Mouse (Mus musculus): ENCODE measurements around the gene Atp2a2. TPM values are rescaled to one million over a fixed set of nuclear protein-coding genes. Genes with fewer than 3 reads are reported as not detected.
A peak's percentile ranks its signal among the peaks of the same experiment; 100 is the strongest.

Gene Atp2a2
- total and polyA plus RNA-seq, 3 experiments, result 61.6 to 158 (median 80.9) TPM

DNA sequence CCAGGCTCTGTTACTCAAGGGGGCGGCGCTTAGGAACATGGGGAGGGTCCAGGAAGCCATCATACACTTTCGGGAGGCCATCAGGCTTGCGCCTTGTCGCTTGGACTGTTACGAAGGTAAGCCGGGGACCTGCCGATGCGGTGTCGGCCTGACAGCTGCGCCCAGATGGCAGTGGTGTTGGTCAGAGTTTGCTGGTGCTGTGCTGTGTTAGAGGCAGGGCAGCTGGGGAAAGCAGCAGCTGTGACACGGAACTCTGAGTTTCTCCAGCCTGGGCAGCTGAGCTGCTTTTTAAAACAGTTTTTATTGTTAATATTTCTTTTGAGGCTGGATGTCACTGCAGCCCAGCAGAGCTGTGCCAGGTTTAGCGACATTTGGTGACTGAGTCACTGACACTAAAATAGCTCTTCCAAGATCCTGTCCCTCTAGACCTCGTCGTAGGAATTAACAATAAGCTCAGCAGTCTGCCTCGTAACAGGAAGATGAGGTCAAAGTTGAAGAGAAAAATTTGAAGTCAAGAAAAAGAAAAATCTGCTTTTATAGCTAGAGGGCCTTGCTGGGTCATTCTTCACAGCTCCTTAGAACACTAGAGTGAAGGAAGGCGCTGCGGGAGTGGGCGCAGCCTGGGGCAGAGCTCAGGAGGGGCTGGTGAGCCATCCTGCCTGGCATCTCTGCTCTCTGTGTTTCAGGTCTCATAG, 62.5 kb downstream of the Atp2a2 start:
- dilution Hi-C loops (cut with MboI; ENCODE audit: extremely low pct_ligation_motif_present, extremely low pct_unique_long_range_greater_than_20kb, low sequenced_read_pairs), result no loop called here
- Histone ChIP-seq H3K27ac (ENCODE audit: insufficient read depth, low read depth) (no peak overlapping the region), H3K27me3 (replicated peaks) (no peaks in the 10 kb centered on the region), H3K79me2 (replicated peaks; ENCODE audit: control insufficient read depth, extremely low read depth, insufficient read depth, poor library complexity, severe bottlenecking) (no peaks in the 10 kb centered on the region), H3K9ac (ENCODE audit: insufficient read depth, low read depth) (no peak overlapping the region), H3K4me1 (ENCODE audit: control insufficient read depth in 1 of 2, insufficient read depth in 2 of 2) (no peaks in the 10 kb centered on the region), H3K4me3 (replicated peaks in 1 of 3; ENCODE audit: low read depth in 2 of 3, low read length in 2 of 3, poor library complexity in 1 of 3) (no peak overlapping the region), H3K36me3 (replicated peaks in 1 of 2; ENCODE audit: control insufficient read depth in 1 of 2, insufficient read depth in 1 of 2, low read length in 1 of 2) (peaks cover 89 to 98% of the 10 kb centered on the region in 2 experiments), H3K4me2 (ENCODE audit: insufficient read depth, low read depth, poor library complexity, severe bottlenecking) (no peak overlapping the region), H3K9me3 (replicated peaks; ENCODE audit: low read length) (no peaks in the 10 kb centered on the region)
- DNase-seq (ENCODE audit: extremely low read depth), result no peak
- TF ChIP-seq RCOR1 (conservative IDR thresholded peaks at IDR 0.05; ENCODE audit: low read depth, low read length), result no peak
- no peak for TF ChIP-seq TCF12 (IDR thresholded peaks at IDR 0.05; ENCODE audit: low read depth, low read length)
- no peak for TF ChIP-seq ZNF384 (IDR thresholded peaks at IDR 0.05; ENCODE audit: low read depth, low read length)
- no peak for TF ChIP-seq USF1 (IDR thresholded peaks at IDR 0.05; ENCODE audit: low read depth, low read length)
- TF ChIP-seq ELF1 (IDR thresholded peaks at IDR 0.05; ENCODE audit: low read depth, low read length), result no peak
- no peak for TF ChIP-seq CHD1 (IDR thresholded peaks at IDR 0.05; ENCODE audit: low read depth, low read length)
- TF ChIP-seq MAZ (IDR thresholded peaks at IDR 0.05; ENCODE audit: low read depth, low read length), result no peak
- TF ChIP-seq MEF2A (IDR thresholded peaks at IDR 0.05; ENCODE audit: borderline replicate concordance, low read depth, low read length), result no peak
- in situ Hi-C loops (cut with MboI; ENCODE audit: low pct_ligation_motif_present, low pct_unique_long_range_greater_than_20kb, low sequenced_read_pairs), result no loop called here

GRCm38 (mm10) chr5:122434541-122434940, 67.5 kb downstream of the Atp2a2 start:
- no peak for DNase-seq (ENCODE audit: extremely low read depth)
- dilution Hi-C loops (cut with MboI; ENCODE audit: extremely low pct_ligation_motif_present, extremely low pct_unique_long_range_greater_than_20kb, low sequenced_read_pairs), result no loop called here
- H3K9me3 ChIP-seq (replicated peaks; ENCODE audit: low read length), result no peaks in the 10 kb centered on the region

GRCm38 (mm10) chr5:122431221-122431620, 70.8 kb downstream of the Atp2a2 start:
- Histone ChIP-seq H3K9me3 (replicated peaks; ENCODE audit: low read length) (no peaks in the 10 kb centered on the region), H3K4me3 (replicated peaks in 1 of 3; ENCODE audit: low read depth in 2 of 3, low read length in 2 of 3, poor library complexity in 1 of 3) (no peak overlapping the region), H3K27me3 (replicated peaks) (no peaks in the 10 kb centered on the region), H3K4me2 (ENCODE audit: insufficient read depth, low read depth, poor library complexity, severe bottlenecking) (no peak overlapping the region), H3K27ac (ENCODE audit: insufficient read depth, low read depth) (peak overlapping the region; percentile 35; the same call in 1 of the 2 replicates), H3K4me1 (ENCODE audit: control insufficient read depth in 1 of 2, insufficient read depth in 2 of 2) (peaks cover 0 to 5% of the 10 kb centered on the region in 2 experiments; a peak in 1 of 4 replicates), H3K79me2 (replicated peaks; ENCODE audit: control insufficient read depth, extremely low read depth, insufficient read depth, poor library complexity, severe bottlenecking) (no peaks in the 10 kb centered on the region; the same call in 1 of the 2 replicates), H3K9ac (ENCODE audit: insufficient read depth, low read depth) (no peak overlapping the region), H3K36me3 (replicated peaks in 1 of 2; ENCODE audit: control insufficient read depth in 1 of 2, insufficient read depth in 1 of 2, low read length in 1 of 2) (peaks cover 67 to 92% of the 10 kb centered on the region in 2 experiments)
- dilution Hi-C loops (cut with MboI; ENCODE audit: extremely low pct_ligation_motif_present, extremely low pct_unique_long_range_greater_than_20kb, low sequenced_read_pairs) (no loop called here), in situ Hi-C loops (cut with MboI; ENCODE audit: low pct_ligation_motif_present, low pct_unique_long_range_greater_than_20kb, low sequenced_read_pairs) (no loop called here)
- DNase-seq (ENCODE audit: extremely low read depth), result peak; percentile 31
- TF ChIP-seq ZNF384 (IDR thresholded peaks at IDR 0.05; ENCODE audit: low read depth, low read length), result no peak
- peak; percentile 70 for TF ChIP-seq JUND (conservative IDR thresholded peaks at IDR 0.05; ENCODE audit: low read depth, low read length)
- no peak for TF ChIP-seq E2F4 (IDR thresholded peaks at IDR 0.05; ENCODE audit: insufficient replicate concordance, low read depth, low read length)
- 0 out of 2 replicates have a peak, but pooled peaks have one; percentile 28 for TF ChIP-seq JUN (IDR thresholded peaks at IDR 0.05; ENCODE audit: insufficient read depth, low read depth, low read length)

More at GRCm38 (mm10) chr5:122434541-122434940, 67.5 kb downstream of the Atp2a2 start:
- H3K36me3 ChIP-seq (replicated peaks in 1 of 2; ENCODE audit: control insufficient read depth in 1 of 2, insufficient read depth in 1 of 2, low read length in 1 of 2), result peaks cover 81 to 97% of the 10 kb centered on the region in 2 experiments
- H3K4me1 ChIP-seq (ENCODE audit: control insufficient read depth in 1 of 2, insufficient read depth in 2 of 2), result peaks cover 0 to 5% of the 10 kb centered on the region in 2 experiments; a peak in 1 of 4 replicates
- no peaks in the 10 kb centered on the region for H3K27me3 ChIP-seq (replicated peaks)
- H3K9ac ChIP-seq (ENCODE audit: insufficient read depth, low read depth), result no peak overlapping the region
- no peak for TF ChIP-seq USF1 (IDR thresholded peaks at IDR 0.05; ENCODE audit: low read depth, low read length)
- no peak for TF ChIP-seq TCF12 (IDR thresholded peaks at IDR 0.05; ENCODE audit: low read depth, low read length)
- TF ChIP-seq CTCF (conservative IDR thresholded peaks at IDR 0.05 in 1 of 2, IDR thresholded peaks at IDR 0.05 in 1 of 2; ENCODE audit: low read depth in 2 of 2, low read length in 2 of 2), result peak in 1 of 2 experiments; percentile 20; a peak in 1 of 4 replicates
- in situ Hi-C loops (cut with MboI; ENCODE audit: low pct_ligation_motif_present, low pct_unique_long_range_greater_than_20kb, low sequenced_read_pairs), result no loop called here
- no peak overlapping the region for H3K4me2 ChIP-seq (ENCODE audit: insufficient read depth, low read depth, poor library complexity, severe bottlenecking)
- no peak overlapping the region for H3K4me3 ChIP-seq (replicated peaks in 1 of 3; ENCODE audit: low read depth in 2 of 3, low read length in 2 of 3, poor library complexity in 1 of 3)
- H3K27ac ChIP-seq (ENCODE audit: insufficient read depth, low read depth), result no peak overlapping the region
- H3K79me2 ChIP-seq (replicated peaks; ENCODE audit: control insufficient read depth, extremely low read depth, insufficient read depth, poor library complexity, severe bottlenecking), result no peaks in the 10 kb centered on the region

Data from CH12.LX (cell line).